Mouse (Mus musculus) C2C12 (cell line): Measurements from ENCODE around the gene Gm10251.
"Not testable (repeated sequence)": the region's sequence is repeated elsewhere in the genome, so short reads cannot be mapped to it uniquely, and the experiment has no call there.

Experiments used
- CTCF ChIP-seq: IDR thresholded peaks from one replicate; pipeline ENCODE4 v1.5.1; 2011; ENCODE audit not compliant: control insufficient read depth, insufficient read depth, insufficient read length
- MAX ChIP-seq: IDR thresholded peaks from one replicate; pipeline ENCODE4 v1.6.1; 2011; ENCODE audit warnings: mild to moderate bottlenecking, control low read depth
- MYOD1 ChIP-seq: IDR thresholded peaks from one replicate; pipeline ENCODE4 v1.6.1; 2011; ENCODE audit warnings: low read depth; ENCODE audit not compliant: control insufficient read depth, insufficient read length
- USF1 ChIP-seq: IDR thresholded peaks from one replicate; pipeline ENCODE4 v1.6.1; 2011; ENCODE audit warnings: low read depth, mild to moderate bottlenecking, control low read depth, moderate library complexity

GRCm38 (mm10) chr14:6622318-6622717, 61.7 kb downstream of the Gm10251 start, which contains the start of gene Gm3460:
- not testable (repeated sequence) for TF ChIP-seq MAX, CTCF, USF1, MYOD1
